Mouse (Mus musculus): Measurements from ENCODE around the gene Pcp2.
A peak's percentile ranks its signal among the peaks of the same experiment; 100 is the strongest.

Gene Pcp2

DNA sequence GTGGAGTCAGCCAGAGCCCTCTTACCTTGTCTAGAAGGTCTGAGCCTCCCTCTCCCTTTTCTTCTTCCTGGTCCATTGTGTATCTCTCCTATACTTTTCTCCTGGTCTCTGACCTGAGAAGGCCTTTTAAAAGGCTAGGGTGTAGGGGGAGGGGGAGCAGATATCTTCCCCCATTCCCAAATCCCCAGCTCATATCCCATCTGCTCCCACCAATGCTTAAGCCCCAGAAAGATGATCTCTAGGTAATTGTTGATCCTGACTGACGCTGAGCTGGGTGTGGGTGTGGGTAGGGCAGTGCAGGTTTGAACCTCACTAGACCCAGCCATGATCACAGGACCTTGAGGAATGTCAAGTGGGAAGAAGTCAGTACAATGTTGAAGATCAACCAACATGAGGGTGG, at the start of gene Pcp2:
Gene Pcp2 (minus strand): TSS at position 101 of the 400 bp plus-strand sequence.
- H3K4me1 ChIP-seq (replicated peaks; ENCODE audit: low read depth, low read length), result peaks cover 11% of the 10 kb centered on the region
- TF ChIP-seq POU5F1 (IDR thresholded peaks at IDR 0.05; ENCODE audit: borderline replicate concordance, low read length) (no peak), NANOG (IDR thresholded peaks at IDR 0.05; ENCODE audit: borderline replicate concordance, low read length) (no peak), CTCF (conservative IDR thresholded peaks at IDR 0.05; ENCODE audit: low read length) (no peak)
- no peaks in the 10 kb centered on the region for H3K9me3 ChIP-seq (ENCODE audit: low read length)
- peaks cover 19% of the 10 kb centered on the region for H3K27me3 ChIP-seq (ENCODE audit: insufficient read depth, low read length)
- H3K36me3 ChIP-seq (ENCODE audit: insufficient read depth, low read length), result peaks cover 20% of the 10 kb centered on the region
- no peak within 1 kb of the TSS for H3K4me3 ChIP-seq (replicated peaks; ENCODE audit: low read length)

DNA sequence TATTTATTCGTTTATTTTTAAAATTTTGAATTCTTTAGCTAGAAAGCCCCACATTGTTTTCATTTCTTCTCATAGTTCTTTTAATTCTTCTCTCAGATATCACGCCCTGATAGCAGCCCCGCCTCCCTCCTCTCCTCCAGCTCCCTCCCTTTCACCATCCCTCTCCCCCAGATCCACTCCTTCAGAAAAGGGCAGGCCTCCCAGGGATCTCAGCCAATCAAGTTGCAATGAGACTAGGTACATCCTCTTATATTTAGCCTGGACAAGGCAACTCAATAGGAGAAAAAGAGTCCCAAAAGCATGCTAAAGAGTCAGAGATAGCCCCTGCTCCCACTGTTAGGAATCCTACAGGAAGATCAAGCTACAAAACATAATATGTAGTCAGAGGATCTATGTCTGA, 49.3 kb upstream of the Pcp2 start:
- TF ChIP-seq POU5F1 (IDR thresholded peaks at IDR 0.05; ENCODE audit: borderline replicate concordance, low read length) (no peak), CTCF (conservative IDR thresholded peaks at IDR 0.05; ENCODE audit: low read length) (no peak), NANOG (IDR thresholded peaks at IDR 0.05; ENCODE audit: borderline replicate concordance, low read length) (no peak)
- peaks cover 4% of the 10 kb centered on the region; the same call in 1 of the 2 replicates for H3K27me3 ChIP-seq (ENCODE audit: insufficient read depth, low read length)
- no peaks in the 10 kb centered on the region for H3K9me3 ChIP-seq (ENCODE audit: low read length)
- H3K4me1 ChIP-seq (replicated peaks; ENCODE audit: low read depth, low read length), result peaks cover 64% of the 10 kb centered on the region
- no peak overlapping the region for H3K4me3 ChIP-seq (replicated peaks; ENCODE audit: low read length)
- H3K36me3 ChIP-seq (ENCODE audit: insufficient read depth, low read length), result peaks cover 9% of the 10 kb centered on the region

DNA sequence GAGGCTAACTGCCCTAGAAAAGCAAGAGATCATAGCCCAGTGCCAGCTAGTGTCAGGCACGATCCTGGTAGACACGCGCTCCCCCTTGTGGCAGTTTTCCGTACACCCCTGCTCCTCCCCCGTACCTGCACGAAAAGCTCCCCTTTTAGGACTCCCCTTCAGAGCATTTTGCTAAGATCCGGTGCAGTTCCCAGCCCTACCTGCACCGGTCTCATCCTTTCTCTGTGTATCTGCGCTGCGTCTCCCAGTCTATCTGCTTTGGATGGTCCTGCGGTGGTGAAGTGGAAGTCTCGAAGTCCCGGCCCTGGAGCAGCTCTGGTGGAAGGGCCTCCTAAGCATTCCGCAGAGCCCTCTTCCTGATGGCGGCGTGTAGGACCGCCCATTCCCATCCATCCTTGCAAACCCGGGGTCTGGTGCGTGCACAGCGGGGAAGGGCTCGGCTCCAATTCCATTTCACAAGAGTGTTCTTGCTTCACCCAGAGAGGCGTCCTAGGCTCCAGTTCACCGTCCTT, 46.7 kb upstream of the Pcp2 start, which contains the start of gene Fcor:
Gene Fcor (minus strand): TSS at position 383 of the 512 bp plus-strand sequence.
- H3K36me3 ChIP-seq (ENCODE audit: insufficient read depth, low read length), result no peaks in the 10 kb centered on the region
- peaks cover 42% of the 10 kb centered on the region for H3K4me1 ChIP-seq (replicated peaks; ENCODE audit: low read depth, low read length)
- H3K27me3 ChIP-seq (ENCODE audit: insufficient read depth, low read length), result no peaks in the 10 kb centered on the region
- H3K4me3 ChIP-seq (replicated peaks; ENCODE audit: low read length), result peak within 1 kb of the TSS; percentile 84
- TF ChIP-seq NANOG (IDR thresholded peaks at IDR 0.05; ENCODE audit: borderline replicate concordance, low read length) (no peak), CTCF (conservative IDR thresholded peaks at IDR 0.05; ENCODE audit: low read length) (peak; percentile 70), POU5F1 (IDR thresholded peaks at IDR 0.05; ENCODE audit: borderline replicate concordance, low read length) (no peak)
- H3K9me3 ChIP-seq (ENCODE audit: low read length), result no peaks in the 10 kb centered on the region

DNA sequence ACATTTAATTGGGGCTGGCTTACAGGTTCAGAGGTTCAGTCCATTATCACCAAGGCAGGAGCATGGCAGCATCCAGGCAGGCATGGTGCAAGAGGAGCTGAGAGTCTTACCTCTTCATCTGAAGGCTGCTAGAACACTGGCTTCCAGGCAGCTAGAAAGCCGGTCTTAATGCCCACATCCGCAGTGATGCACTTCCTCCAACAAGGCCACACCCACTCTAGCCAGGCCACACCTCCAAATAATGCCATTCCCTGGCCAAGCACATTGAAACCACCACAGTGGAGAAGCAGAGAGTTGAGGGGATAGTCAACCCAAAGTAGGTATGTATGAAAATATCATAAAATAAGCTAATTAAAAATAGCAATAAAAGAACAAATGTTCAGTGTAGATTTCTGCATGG, 45.0 kb upstream of the Pcp2 start:
- Histone ChIP-seq H3K4me3 (replicated peaks; ENCODE audit: low read length) (no peak overlapping the region; the same call in 1 of the 2 replicates), H3K36me3 (ENCODE audit: insufficient read depth, low read length) (no peaks in the 10 kb centered on the region), H3K27me3 (ENCODE audit: insufficient read depth, low read length) (no peaks in the 10 kb centered on the region), H3K9me3 (ENCODE audit: low read length) (no peaks in the 10 kb centered on the region), H3K4me1 (replicated peaks; ENCODE audit: low read depth, low read length) (peaks cover 49% of the 10 kb centered on the region)
- TF ChIP-seq NANOG (IDR thresholded peaks at IDR 0.05; ENCODE audit: borderline replicate concordance, low read length) (no peak), POU5F1 (IDR thresholded peaks at IDR 0.05; ENCODE audit: borderline replicate concordance, low read length) (no peak), CTCF (conservative IDR thresholded peaks at IDR 0.05; ENCODE audit: low read length) (no peak)

DNA sequence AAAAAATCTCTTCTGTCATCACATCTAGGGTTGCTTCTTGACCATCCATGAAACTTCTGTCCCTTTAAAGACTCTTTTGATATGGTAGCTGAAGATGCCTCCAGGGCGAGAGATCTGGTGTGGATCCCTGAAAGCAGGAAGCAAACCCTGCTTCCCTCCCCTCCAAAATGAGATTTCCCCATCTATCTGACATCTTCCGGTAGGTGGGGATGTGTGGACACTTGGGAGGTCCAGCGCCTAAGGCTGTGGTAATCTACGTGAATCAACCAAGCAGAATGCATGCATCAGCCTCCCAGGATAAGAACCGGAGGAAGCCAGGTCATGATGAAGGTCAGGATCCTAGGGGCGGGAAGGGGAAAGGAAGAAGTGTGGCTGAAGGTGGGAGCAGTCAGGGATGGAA, 40.2 kb upstream of the Pcp2 start, which contains the start of gene Mcemp1:
Gene Mcemp1 (plus strand): TSS at position 248 of the 400 bp plus-strand sequence.
- Histone ChIP-seq H3K27me3 (ENCODE audit: insufficient read depth, low read length) (0 out of 2 replicates have a peak, but pooled peaks cover 2% of the 10 kb centered on the region), H3K36me3 (ENCODE audit: insufficient read depth, low read length) (no peaks in the 10 kb centered on the region), H3K4me3 (replicated peaks; ENCODE audit: low read length) (0 out of 2 replicates have a peak within 1 kb of the TSS, but pooled peaks have one; percentile 13), H3K4me1 (replicated peaks; ENCODE audit: low read depth, low read length) (peaks cover 37% of the 10 kb centered on the region), H3K9me3 (ENCODE audit: low read length) (no peaks in the 10 kb centered on the region)
- TF ChIP-seq POU5F1 (IDR thresholded peaks at IDR 0.05; ENCODE audit: borderline replicate concordance, low read length) (no peak), NANOG (IDR thresholded peaks at IDR 0.05; ENCODE audit: borderline replicate concordance, low read length) (no peak), CTCF (conservative IDR thresholded peaks at IDR 0.05; ENCODE audit: low read length) (no peak)

DNA sequence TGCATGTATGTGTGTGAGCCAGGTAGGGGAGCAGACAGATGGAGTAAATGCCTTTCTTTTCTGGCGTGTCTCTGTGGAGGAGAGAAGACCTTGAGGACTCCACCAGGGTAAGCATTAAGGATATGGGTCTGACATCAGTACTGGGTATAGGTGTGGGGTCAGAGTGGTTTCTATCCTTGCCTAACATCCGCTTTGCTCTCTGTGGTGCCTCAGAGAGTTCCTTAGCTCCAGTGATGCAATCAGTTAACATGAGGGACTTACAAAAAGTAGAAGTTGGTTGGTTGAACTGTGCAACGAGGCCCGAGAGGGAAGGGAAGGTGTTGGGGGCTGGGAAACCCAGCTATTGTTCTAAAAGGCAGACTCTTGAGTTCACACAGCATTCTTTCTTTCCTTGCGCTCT, 39.1 kb upstream of the Pcp2 start:
- H3K36me3 ChIP-seq (ENCODE audit: insufficient read depth, low read length), result no peaks in the 10 kb centered on the region
- H3K9me3 ChIP-seq (ENCODE audit: low read length), result no peaks in the 10 kb centered on the region
- 0 out of 2 replicates have a peak, but pooled peaks cover 2% of the 10 kb centered on the region for H3K27me3 ChIP-seq (ENCODE audit: insufficient read depth, low read length)
- H3K4me3 ChIP-seq (replicated peaks; ENCODE audit: low read length), result no peak overlapping the region
- TF ChIP-seq POU5F1 (IDR thresholded peaks at IDR 0.05; ENCODE audit: borderline replicate concordance, low read length) (no peak), NANOG (IDR thresholded peaks at IDR 0.05; ENCODE audit: borderline replicate concordance, low read length) (no peak), CTCF (conservative IDR thresholded peaks at IDR 0.05; ENCODE audit: low read length) (no peak)
- H3K4me1 ChIP-seq (replicated peaks; ENCODE audit: low read depth, low read length), result peaks cover 26% of the 10 kb centered on the region

DNA sequence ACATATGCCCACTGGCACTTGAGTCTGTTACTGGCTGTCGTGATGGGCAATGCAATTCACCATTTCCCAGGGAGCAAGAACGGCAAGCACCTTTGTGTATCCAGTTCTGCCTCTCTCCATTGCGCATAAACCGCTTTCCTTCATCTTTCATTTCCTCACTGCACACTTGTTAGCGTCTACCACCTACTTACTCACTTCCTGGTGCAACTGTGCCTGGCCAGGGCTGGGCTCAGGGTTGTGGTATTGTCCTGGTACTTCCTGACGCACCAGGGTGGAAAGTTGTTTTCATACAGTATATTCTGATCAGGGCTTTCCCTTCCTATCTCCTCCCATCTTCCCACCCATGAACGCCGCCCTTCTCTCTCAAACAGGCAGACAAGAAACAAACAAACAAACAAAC, 35.5 kb upstream of the Pcp2 start:
- no peaks in the 10 kb centered on the region for H3K9me3 ChIP-seq (ENCODE audit: low read length)
- H3K36me3 ChIP-seq (ENCODE audit: insufficient read depth, low read length), result no peaks in the 10 kb centered on the region
- 0 out of 2 replicates have a peak, but pooled peaks cover 2% of the 10 kb centered on the region for H3K27me3 ChIP-seq (ENCODE audit: insufficient read depth, low read length)
- H3K4me3 ChIP-seq (replicated peaks; ENCODE audit: low read length), result no peak overlapping the region
- TF ChIP-seq POU5F1 (IDR thresholded peaks at IDR 0.05; ENCODE audit: borderline replicate concordance, low read length) (no peak), NANOG (IDR thresholded peaks at IDR 0.05; ENCODE audit: borderline replicate concordance, low read length) (no peak), CTCF (conservative IDR thresholded peaks at IDR 0.05; ENCODE audit: low read length) (no peak)
- H3K4me1 ChIP-seq (replicated peaks; ENCODE audit: low read depth, low read length), result peaks cover 31% of the 10 kb centered on the region

DNA sequence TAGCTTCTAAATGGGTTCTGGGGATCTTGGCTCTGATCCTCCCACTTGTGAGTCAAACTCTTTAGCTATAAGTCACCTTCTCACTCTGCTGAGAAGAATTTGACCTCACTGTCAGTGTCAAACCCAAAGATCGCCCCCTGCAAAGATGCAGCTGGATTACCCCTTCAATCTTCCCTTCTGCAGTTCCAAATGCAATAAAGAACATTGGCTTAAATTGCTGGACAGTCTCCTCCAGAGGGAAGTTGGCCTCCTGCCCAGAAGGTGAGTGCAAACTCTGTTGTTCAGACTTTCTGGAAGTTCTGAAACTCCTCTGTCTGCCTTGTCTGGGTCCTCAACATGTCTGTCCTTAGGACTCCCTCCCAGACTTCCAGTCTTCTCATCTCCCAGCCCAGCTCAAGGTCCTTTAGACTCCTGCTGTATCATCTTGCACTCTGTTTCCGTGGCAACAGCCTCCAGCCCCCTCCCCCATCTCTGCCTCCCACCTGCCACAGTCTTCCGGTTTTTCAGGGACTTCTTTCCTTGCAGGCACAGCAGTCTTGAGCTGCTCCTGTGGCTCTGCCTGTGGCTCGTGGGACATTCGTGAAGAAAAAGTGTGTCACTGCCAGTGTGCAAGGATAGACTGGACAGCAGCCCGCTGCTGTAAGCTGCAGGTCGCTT, 31.5 kb upstream of the Pcp2 start:
- Histone ChIP-seq H3K27me3 (ENCODE audit: insufficient read depth, low read length) (no peaks in the 10 kb centered on the region), H3K36me3 (ENCODE audit: insufficient read depth, low read length) (no peaks in the 10 kb centered on the region), H3K4me3 (replicated peaks; ENCODE audit: low read length) (no peak overlapping the region), H3K4me1 (replicated peaks; ENCODE audit: low read depth, low read length) (peaks cover 34% of the 10 kb centered on the region), H3K9me3 (ENCODE audit: low read length) (no peaks in the 10 kb centered on the region)
- TF ChIP-seq POU5F1 (IDR thresholded peaks at IDR 0.05; ENCODE audit: borderline replicate concordance, low read length), result no peak
- TF ChIP-seq CTCF (conservative IDR thresholded peaks at IDR 0.05; ENCODE audit: low read length), result no peak
- no peak for TF ChIP-seq NANOG (IDR thresholded peaks at IDR 0.05; ENCODE audit: borderline replicate concordance, low read length)

Measured in E14TG2a.4 (cell line).